Mouse (Mus musculus) CH12.LX (cell line): ENCODE results near the gene Stub1. TPM values are rescaled to one million over a fixed set of nuclear protein-coding genes. Genes with fewer than 3 reads are reported as not detected.
A peak's percentile ranks its signal among the peaks of the same experiment; 100 is the strongest.

Experiments used
- DNase-seq: peaks from one replicate; pipeline ENCODE4 v3.0.0-alpha.2; 2013; ENCODE audit errors: extremely low read depth
- H3K27ac ChIP-seq: 2 replicates; pipeline ENCODE4 v1.5.1; 2012; ENCODE audit warnings: low read depth, mild to moderate bottlenecking, control low read depth, moderate library complexity; ENCODE audit not compliant: insufficient read depth
- H3K27me3 ChIP-seq: replicated peaks from 2 replicates; pipeline ENCODE3; 2012; ENCODE audit warnings: inconsistent platforms
- H3K36me3 ChIP-seq, 2 experiments: replicated peaks in 1 of 2; 2 replicates each; pipeline versions ENCODE3 to v1.6.1; 2012; ENCODE audit warnings: inconsistent platforms in 1 of 2, low read length in 1 of 2, mild to moderate bottlenecking in 1 of 2, mixed read lengths in 1 of 2, moderate library complexity in 1 of 2; ENCODE audit not compliant: control insufficient read depth in 1 of 2, insufficient read depth in 1 of 2
- H3K4me1 ChIP-seq, 2 experiments: 2 replicates each; pipeline ENCODE4 v1.6.1; 2012; ENCODE audit warnings: inconsistent platforms in 1 of 2, moderate library complexity in 1 of 2; ENCODE audit not compliant: insufficient read depth in 2 of 2, control insufficient read depth in 1 of 2
- H3K4me2 ChIP-seq: 2 replicates; pipeline ENCODE4 v1.6.1; 2012; ENCODE audit warnings: low read depth, mild to moderate bottlenecking, control low read depth; ENCODE audit not compliant: poor library complexity, insufficient read depth, severe bottlenecking
- H3K4me3 ChIP-seq, 3 experiments: fragments of 150-350 bp in 1 of 3; sonication (generic) in 1 of 3; replicated peaks in 1 of 3; 2 replicates each; pipeline versions ENCODE3 to v1.5.1; 2011 to 2012; ENCODE audit warnings: low read depth in 2 of 3, low read length in 2 of 3, mild to moderate bottlenecking in 2 of 3, moderate library complexity in 2 of 3, control low read depth in 1 of 3, improper control_type of control experiment in 1 of 3, inconsistent platforms in 1 of 3, mixed read lengths in 1 of 3; ENCODE audit not compliant: poor library complexity in 1 of 3
- H3K79me2 ChIP-seq: replicated peaks from 2 replicates; pipeline ENCODE4 v1.6.1; 2012; ENCODE audit warnings: mild to moderate bottlenecking, moderate library complexity; ENCODE audit not compliant: control insufficient read depth, poor library complexity, insufficient read depth, severe bottlenecking; ENCODE audit errors: extremely low read depth
- H3K9ac ChIP-seq: 2 replicates; pipeline ENCODE4 v1.6.1; 2012; ENCODE audit warnings: low read depth, mild to moderate bottlenecking, control low read depth, moderate library complexity; ENCODE audit not compliant: insufficient read depth
- H3K9me3 ChIP-seq: replicated peaks from 2 replicates; pipeline ENCODE3; 2012; ENCODE audit warnings: low read length, inconsistent platforms, mixed read lengths
- BHLHE40 ChIP-seq: IDR thresholded peaks from 2 replicates; pipeline ENCODE4 v1.6.1; 2011; ENCODE audit warnings: mild to moderate bottlenecking, low read depth, low read length, improper control_type of control experiment
- ELF1 ChIP-seq: IDR thresholded peaks from 2 replicates; pipeline ENCODE4 v1.6.1; 2014; ENCODE audit warnings: low read depth, mild to moderate bottlenecking, inconsistent platforms, low read length, improper control_type of control experiment
- ETS1 ChIP-seq: conservative IDR thresholded peaks from 2 replicates; pipeline ENCODE4 v1.6.1; 2012; ENCODE audit warnings: low read depth, mild to moderate bottlenecking, inconsistent platforms, low read length, improper control_type of control experiment, moderate library complexity
- GABPA ChIP-seq: IDR thresholded peaks from 2 replicates; pipeline ENCODE4 v1.6.1; 2012; ENCODE audit warnings: low read depth, low read length, improper control_type of control experiment, inconsistent platforms; ENCODE audit not compliant: insufficient replicate concordance
- HCFC1 ChIP-seq: IDR thresholded peaks from 2 replicates; pipeline ENCODE4 v1.6.1; 2012; ENCODE audit warnings: low read depth, mild to moderate bottlenecking, inconsistent platforms, low read length, improper control_type of control experiment
- JUN ChIP-seq: IDR thresholded peaks from 2 replicates; pipeline ENCODE4 v1.6.1; 2011; ENCODE audit warnings: low read depth, mild to moderate bottlenecking, low read length, improper control_type of control experiment, moderate library complexity; ENCODE audit not compliant: insufficient read depth
- NELFE ChIP-seq: IDR thresholded peaks from 2 replicates; pipeline ENCODE4 v1.6.1; 2011; ENCODE audit warnings: low read depth, low read length, improper control_type of control experiment
- POLR2AphosphoS2 ChIP-seq: IDR thresholded peaks from 2 replicates; pipeline ENCODE4 v1.6.1; 2011; ENCODE audit warnings: low read depth, low read length, improper control_type of control experiment
- RCOR1 ChIP-seq: conservative IDR thresholded peaks from 2 replicates; pipeline ENCODE4 v1.6.1; 2012; ENCODE audit warnings: low read depth, mild to moderate bottlenecking, inconsistent platforms, low read length, improper control_type of control experiment
- SMC3 ChIP-seq: IDR thresholded peaks from 2 replicates; pipeline ENCODE4 v1.6.1; 2011; ENCODE audit warnings: low read depth, low read length, improper control_type of control experiment
- TBP ChIP-seq: conservative IDR thresholded peaks from 2 replicates; pipeline ENCODE4 v1.6.1; 2011; ENCODE audit warnings: low read depth, low read length, improper control_type of control experiment
- ZNF384 ChIP-seq: IDR thresholded peaks from 2 replicates; pipeline ENCODE4 v1.6.1; 2012; ENCODE audit warnings: low read depth, low read length, improper control_type of control experiment, inconsistent platforms
- dilution Hi-C: fragments of 300-500 bp; cut with MboI; formaldehyde crosslinking; loops from 2 replicates; pipeline ENCODE4 v1.14.3; 2020; ENCODE audit warnings: low sequenced_read_pairs; ENCODE audit not compliant: extremely low pct_unique_long_range_greater_than_20kb, extremely low pct_ligation_motif_present
- in situ Hi-C: fragments of 300-500 bp; cut with MboI; formaldehyde crosslinking; loops from 3 replicates; pipeline ENCODE4 v1.14.3; 2019; ENCODE audit warnings: low sequenced_read_pairs, low pct_ligation_motif_present, low pct_unique_long_range_greater_than_20kb, mixed read lengths
- polyA plus RNA-seq: library from polyadenylated mRNA; unstranded; fragments of >175 nt; gene quantifications from 2 replicates; pipeline ENCODE4 v1.2.1, GENCODE M21; 2012; ENCODE audit warnings: low read depth; ENCODE audit not compliant: insufficient read length
- total RNA-seq, 2 experiments: library from RNA; depleted of rRNA; stranded (reverse); fragments of 300-350 nt in 1 of 2; fragments of >200 nt in 1 of 2; gene quantifications; 2 replicates each; pipeline ENCODE4 v1.2.3; 2012 to 2014

The Stub1 gene
- total and polyA plus RNA-seq, 3 experiments = 62.9 to 98.3 (median 84.8) TPM

GRCm38 (mm10) chr17:25881691-25882090 is 48.5 kb upstream of the Stub1 start:
- TF ChIP-seq JUN (no peak), ETS1 (no peak), ZNF384 (no peak), TBP (no peak), HCFC1 (no peak), BHLHE40 (no peak), RCOR1 (no peak), NELFE (no peak), ELF1 (no peak)
- TF ChIP-seq, all 38 proteins: peak for 0
- DNase-seq = no peak
- Histone ChIP-seq H3K9me3 (no peaks in the 10 kb centered on the region), H3K79me2 (no peaks in the 10 kb centered on the region), H3K27me3 (no peaks in the 10 kb centered on the region), H3K4me2 (no peak overlapping the region), H3K9ac (no peak overlapping the region), H3K36me3 (peaks cover 60 to 97% of the 10 kb centered on the region in 2 experiments), H3K4me1 (peaks cover 0 to 8% of the 10 kb centered on the region in 2 experiments; a peak in 2 of 4 replicates), H3K27ac (no peak overlapping the region), H3K4me3 (no peak overlapping the region)
- dilution Hi-C loops = no loop called here
- in situ Hi-C loops = loop anchor here (5.0 kb wide), 3 partner anchors 36 to 211 kb away; partner anchors contain the start of genes Decr2 and Rab40c

- Histone ChIP-seq H3K9me3 (no peaks in the 10 kb centered on the region), H3K4me3 (no peak overlapping the region), H3K27me3 (no peaks in the 10 kb centered on the region), H3K36me3 (peaks cover 60 to 94% of the 10 kb centered on the region in 2 experiments), H3K9ac (no peak overlapping the region), H3K79me2 (no peaks in the 10 kb centered on the region), H3K27ac (no peak overlapping the region), H3K4me1 (peaks cover 4 to 12% of the 10 kb centered on the region in 2 experiments), H3K4me2 (no peak overlapping the region)
- dilution Hi-C loops (no loop called here), in situ Hi-C loops (loop anchor here (5.0 kb wide), 3 partner anchors 36 to 211 kb away; partner anchors contain the start of genes Decr2 and Rab40c)
- DNase-seq = no peak
- TF ChIP-seq GABPA (no peak), SMC3 (no peak), POLR2AphosphoS2 (0 out of 2 replicates have a peak, but pooled peaks have one; percentile 49)
Measured at GRCm38 (mm10) chr17:25880913-25881641, 47.9 kb upstream of the Stub1 start.
